Mouse (Mus musculus) heart, adult 2 months (tissue): ENCODE results near the gene Tsga10ip. TPM values are rescaled to one million over a fixed set of nuclear protein-coding genes. Genes with fewer than 3 reads are reported as not detected.
A peak's percentile ranks its signal among the peaks of the same experiment; 100 is the strongest.
"Not testable (repeated sequence)": the region's sequence is repeated elsewhere in the genome, so short reads cannot be mapped to it uniquely, and the experiment has no call there.

Experiments
- DNase-seq, 2 experiments: peaks; one replicate each; pipeline ENCODE4 v3.0.0; 2021
- H3K27ac ChIP-seq: fragments of 200-600 bp; 2 replicates; pipeline ENCODE4 v1.8.1; 2022
- H3K27me3 ChIP-seq: fragments of 200-500 bp; 2 replicates; pipeline ENCODE4 v1.6.1; 2012; ENCODE audit warnings: mild to moderate bottlenecking, low read length, inconsistent platforms, mixed read lengths; ENCODE audit not compliant: control insufficient read depth, insufficient read depth
- H3K36me3 ChIP-seq: fragments of 200-500 bp; 2 replicates; pipeline ENCODE4 v1.6.1; 2012; ENCODE audit warnings: low read length, inconsistent platforms; ENCODE audit not compliant: control insufficient read depth, insufficient read depth
- H3K4me1 ChIP-seq: fragments of 200-500 bp; 2 replicates; pipeline ENCODE4 v1.6.1; 2011; ENCODE audit warnings: low read length; ENCODE audit not compliant: control insufficient read depth, insufficient read depth
- H3K4me3 ChIP-seq: fragments of 200-600 bp; 2 replicates; pipeline ENCODE4 v1.8.1; 2022
- H3K79me2 ChIP-seq: fragments of 200-500 bp; replicated peaks from 2 replicates; pipeline ENCODE4 v1.6.1; 2012; ENCODE audit warnings: mild to moderate bottlenecking, inconsistent platforms, low read length, moderate library complexity, mixed read lengths; ENCODE audit not compliant: control insufficient read depth, insufficient read depth
- H3K9ac ChIP-seq: fragments of 200-500 bp; 2 replicates; pipeline ENCODE4 v1.6.1; 2012; ENCODE audit warnings: low read depth, mild to moderate bottlenecking, control low read depth, inconsistent platforms, low read length, mixed read lengths
- CTCF ChIP-seq: fragments of 200-600 bp; IDR thresholded peaks from 2 replicates; pipeline ENCODE4 v1.8.1; 2022; ENCODE audit warnings: antibody characterized with exemption, mild to moderate bottlenecking, moderate library complexity
- EP300 ChIP-seq: fragments of 200-500 bp; IDR thresholded peaks from 2 replicates; pipeline ENCODE4 v1.6.1; 2011; ENCODE audit warnings: low read depth, low read length, control low read depth; ENCODE audit not compliant: insufficient read depth
- POLR2A ChIP-seq: fragments of 200-500 bp; IDR thresholded peaks from 2 replicates; pipeline ENCODE4 v1.6.1; 2011; ENCODE audit warnings: mild to moderate bottlenecking, low read depth, low read length, control low read depth; ENCODE audit not compliant: insufficient read depth
- whole genome bisulfite sequencing: fragments of 180-500 bp; shearing (Covaris S2); methylation state at CpG from one replicate; pipeline ENCODE4 v1.1.7; 2018; 5-methylcytosine and 5-hydroxymethylcytosine counted together
- intact Hi-C: fragments of 180-260 bp; cut with DNase I; formaldehyde crosslinking; loops from one replicate; pipeline ENCODE4 v1.15.1; 2025
- polyA plus RNA-seq: library from polyadenylated mRNA; depleted of rRNA; stranded (reverse); fragments of >200 nt; gene quantifications from 2 replicates; pipeline ENCODE4 v1.2.3, GENCODE M21; 2012
- total RNA-seq, 2 experiments: library from RNA; stranded (reverse); gene quantifications; 2 replicates each; pipeline ENCODE4 v1.2.3; 2021

Tsga10ip gene
- total and polyA plus RNA-seq, 3 experiments: 0.08 to 0.52 (median 0.39) TPM

GRCm38 (mm10) chr19:5406531-5407126 lies 4.3 kb upstream of the Tsga10ip start:
- H3K36me3 ChIP-seq, intact Hi-C loops, H3K79me2 ChIP-seq, H3K27me3 ChIP-seq: not testable (repeated sequence)
- TF ChIP-seq POLR2A: peak; percentile 87
- peak overlapping the region; percentile 96 for H3K27ac ChIP-seq
- under 1% methylated on average over 24 of the region's 25 CpGs for WGBS
- peak; percentile 65 to 67 for DNase-seq
- H3K4me1 ChIP-seq: peaks cover 17% of the 10 kb centered on the region
- H3K4me3 ChIP-seq: peak overlapping the region; percentile 48
- peak overlapping the region; percentile 80 for H3K9ac ChIP-seq

GRCm38 (mm10) chr19:5405924-5406323 lies 3.6 kb upstream of the Tsga10ip start:
- peak overlapping the region; percentile 65 for H3K27ac ChIP-seq
- TF ChIP-seq CTCF: no peak
- no peak for TF ChIP-seq POLR2A
- no peak for TF ChIP-seq EP300
- peak overlapping the region; percentile 67 for H3K9ac ChIP-seq
- intact Hi-C loops: no loop called here
- peaks cover 4% of the 10 kb centered on the region; the same call in 1 of the 2 replicates for H3K36me3 ChIP-seq
- WGBS: 8% methylated on average over 7 of the region's 7 CpGs
- peaks cover 15% of the 10 kb centered on the region for H3K4me1 ChIP-seq
- no peaks in the 10 kb centered on the region for H3K79me2 ChIP-seq
- peak overlapping the region; percentile 30 for H3K4me3 ChIP-seq
- H3K27me3 ChIP-seq: no peaks in the 10 kb centered on the region
- no peak for DNase-seq

GRCm38 (mm10) chr19:5401073-5401472 lies 1.3 kb downstream of the Tsga10ip start:
- 68% methylated on average over 4 of the region's 4 CpGs for WGBS
- intact Hi-C loops, H3K27me3 ChIP-seq, H3K9ac ChIP-seq, H3K4me3 ChIP-seq, H3K36me3 ChIP-seq, H3K4me1 ChIP-seq, DNase-seq, H3K27ac ChIP-seq, H3K79me2 ChIP-seq: not testable (repeated sequence)
- 0 out of 2 replicates have a peak, but pooled peaks have one; percentile 2 for TF ChIP-seq CTCF

GRCm38 (mm10) chr19:5395371-5395770 lies 7.0 kb downstream of the Tsga10ip start:
- Histone ChIP-seq H3K27me3 (no peaks in the 10 kb centered on the region), H3K9ac (no peak overlapping the region), H3K4me3 (no peak overlapping the region), H3K27ac (no peak overlapping the region), H3K4me1 (no peaks in the 10 kb centered on the region), H3K36me3 (no peaks in the 10 kb centered on the region), H3K79me2 (no peaks in the 10 kb centered on the region)
- no peak for TF ChIP-seq POLR2A
- no peak for TF ChIP-seq EP300
- TF ChIP-seq CTCF: no peak
- 70% methylated on average over 4 of the region's 4 CpGs for WGBS
- DNase-seq: no peak
- intact Hi-C loops: no loop called here

- H3K79me2 ChIP-seq: no peaks in the 10 kb centered on the region
- WGBS: 44% methylated on average over 10 of the region's 10 CpGs
- no peak overlapping the region for H3K27ac ChIP-seq
- no peak for DNase-seq
- TF ChIP-seq EP300: no peak
- TF ChIP-seq CTCF: no peak
- intact Hi-C loops: no loop called here
- H3K9ac ChIP-seq: no peak overlapping the region
- no peak overlapping the region for H3K4me3 ChIP-seq
- H3K4me1 ChIP-seq: peaks cover 3% of the 10 kb centered on the region
- H3K36me3 ChIP-seq: no peaks in the 10 kb centered on the region
- H3K27me3 ChIP-seq: no peaks in the 10 kb centered on the region
These were observed 8.2 kb downstream of the Tsga10ip start for GRCm38 (mm10) chr19:5394168-5394567.

GRCm38 (mm10) chr19:5392892-5393291 lies 9.4 kb downstream of the Tsga10ip start:
- H3K4me1 ChIP-seq: peaks cover 3% of the 10 kb centered on the region
- no peaks in the 10 kb centered on the region for H3K27me3 ChIP-seq
- intact Hi-C loops: no loop called here
- DNase-seq: peak; percentile 47 to 72
- peaks cover 3% of the 10 kb centered on the region for H3K79me2 ChIP-seq
- H3K4me3 ChIP-seq: no peak overlapping the region
- H3K27ac ChIP-seq: no peak overlapping the region
- TF ChIP-seq CTCF: no peak
- TF ChIP-seq POLR2A: no peak
- no peak for TF ChIP-seq EP300
- no peaks in the 10 kb centered on the region for H3K36me3 ChIP-seq
- WGBS: 20% methylated on average over 4 of the region's 4 CpGs
- H3K9ac ChIP-seq: no peak overlapping the region
